Mouse (Mus musculus) heart, postnatal 0 days (tissue): Measurements from ENCODE around the gene Gas6.

ENCODE experiments used
- CTCF ChIP-seq: IDR thresholded peaks from 2 replicates; pipeline ENCODE4 v1.5.1; 2016; ENCODE audit warnings: antibody characterized with exemption, control low read depth, low read depth
- EP300 ChIP-seq: IDR thresholded peaks from 2 replicates; pipeline ENCODE4 v1.6.1; 2016; ENCODE audit warnings: antibody characterized with exemption, low read depth

DNA sequence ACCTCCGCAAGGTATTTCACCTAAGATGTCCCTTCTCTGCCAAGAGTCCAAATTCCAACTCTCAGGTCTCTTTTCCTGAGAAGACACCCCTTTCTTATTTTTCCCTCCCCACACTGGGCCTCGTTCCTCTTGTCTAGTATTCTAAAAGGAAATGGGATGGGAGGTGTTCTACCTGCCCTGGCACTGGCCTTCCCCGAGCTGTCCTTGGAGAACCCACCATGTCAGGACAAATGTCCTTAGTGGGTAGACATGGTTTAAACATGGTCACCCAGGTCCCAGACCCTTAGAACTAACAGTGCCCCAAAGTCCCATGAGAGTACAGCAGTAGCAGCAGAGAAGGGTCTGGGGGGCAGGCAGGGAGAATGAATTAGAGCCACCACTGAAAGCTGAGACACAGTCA lies 4.9 kb downstream of the Gas6 start:
- no peak for TF ChIP-seq CTCF
- TF ChIP-seq EP300 = no peak
